Mouse (Mus musculus) midbrain, embryonic 10.5 days (tissue): Measurements from ENCODE around the gene Tifa. TPM values are rescaled to one million over a fixed set of nuclear protein-coding genes. Genes with fewer than 3 reads are reported as not detected.

Experiments used
- DNase-seq: peaks from one replicate; pipeline ENCODE4 v3.0.0-alpha.2; 2017; ENCODE audit warnings: low spot score
- H3K27ac ChIP-seq: fragments of 300-500 bp; sonication (generic); replicated peaks from 2 replicates; pipeline ENCODE4 v1.5.1; 2016; ENCODE audit warnings: mild to moderate bottlenecking
- H3K27me3 ChIP-seq: fragments of 300-500 bp; sonication (generic); 2 replicates; pipeline ENCODE4 v1.6.1; 2016; ENCODE audit warnings: low read depth, mild to moderate bottlenecking; ENCODE audit not compliant: poor library complexity, severe bottlenecking
- H3K36me3 ChIP-seq: fragments of 300-500 bp; sonication (generic); 2 replicates; pipeline ENCODE4 v1.6.1; 2016; ENCODE audit warnings: mild to moderate bottlenecking, moderate library complexity
- H3K4me1 ChIP-seq: fragments of 300-500 bp; sonication (generic); 2 replicates; pipeline ENCODE4 v1.6.1; 2016
- H3K4me3 ChIP-seq: fragments of 300-500 bp; sonication (generic); 2 replicates; pipeline ENCODE4 v1.5.1; 2016; ENCODE audit warnings: mild to moderate bottlenecking, moderate library complexity
- H3K9me3 ChIP-seq: fragments of 300-500 bp; sonication (generic); replicated peaks from 2 replicates; pipeline ENCODE4 v1.6.1; 2016; ENCODE audit warnings: mild to moderate bottlenecking
- WGBS: fragments of 180-500 bp; shearing (Covaris S2); methylation state at CpG from one replicate; pipeline ENCODE4 v1.1.7; 2016; 5-methylcytosine and 5-hydroxymethylcytosine counted together
- polyA plus RNA-seq: library from polyadenylated mRNA; unstranded; fragments of >200 nt; fragmentation: Nextera tagmentation; extraction: Ambion mirVana; gene quantifications from 2 replicates; pipeline ENCODE4 v1.2.1, GENCODE M21; 2016

Gene Tifa
- polyA plus RNA-seq, 1 experiment from 2014 or later, result 2.1 TPM

- H3K27ac ChIP-seq, result no peak overlapping the region
- H3K9me3 ChIP-seq, result no peaks in the 10 kb centered on the region
- 92% methylated on average over 11 of the region's 11 CpGs for WGBS
- H3K4me3 ChIP-seq, result no peak overlapping the region
- no peaks in the 10 kb centered on the region for H3K27me3 ChIP-seq
- H3K36me3 ChIP-seq, result peaks cover 52% of the 10 kb centered on the region
- peaks cover 5% of the 10 kb centered on the region; the same call in 1 of the 2 replicates for H3K4me1 ChIP-seq
- no peak for DNase-seq
Observed at GRCm38 (mm10) chr3:127818694-127819663, 29.4 kb downstream of the Tifa start.

- Histone ChIP-seq H3K27ac (no peak overlapping the region), H3K27me3 (no peaks in the 10 kb centered on the region), H3K9me3 (no peaks in the 10 kb centered on the region), H3K4me1 (peaks cover 7% of the 10 kb centered on the region; the same call in 1 of the 2 replicates), H3K4me3 (no peak overlapping the region), H3K36me3 (peaks cover 48% of the 10 kb centered on the region)
- 93% methylated on average over 1 of the region's 1 CpGs for WGBS
- no peak for DNase-seq
Observed at GRCm38 (mm10) chr3:127820400-127820799, 30.8 kb downstream of the Tifa start.

- H3K27me3 ChIP-seq, result no peaks in the 10 kb centered on the region
- H3K36me3 ChIP-seq, result peaks cover 46% of the 10 kb centered on the region
- H3K4me3 ChIP-seq, result no peak overlapping the region
- peaks cover 7% of the 10 kb centered on the region; the same call in 1 of the 2 replicates for H3K4me1 ChIP-seq
- H3K9me3 ChIP-seq, result no peaks in the 10 kb centered on the region
- no peak for DNase-seq
- no peak overlapping the region for H3K27ac ChIP-seq
- 92% methylated on average over 5 of the region's 5 CpGs for WGBS
Observed at GRCm38 (mm10) chr3:127821209-127821608, 31.6 kb downstream of the Tifa start.

- H3K4me1 ChIP-seq, result peaks cover 19% of the 10 kb centered on the region
- no peaks in the 10 kb centered on the region for H3K9me3 ChIP-seq
- 89% methylated on average over 17 of the region's 17 CpGs for WGBS
- no peak overlapping the region for H3K4me3 ChIP-seq
- no peak for DNase-seq
- peaks cover 28% of the 10 kb centered on the region for H3K36me3 ChIP-seq
- H3K27ac ChIP-seq, result no peak overlapping the region
- H3K27me3 ChIP-seq, result no peaks in the 10 kb centered on the region
Observed at GRCm38 (mm10) chr3:127823886-127824863, 34.6 kb downstream of the Tifa start.

GRCm38 (mm10) chr3:127826503-127826902 is 36.9 kb downstream of the Tifa start:
- Histone ChIP-seq H3K27ac (no peak overlapping the region), H3K27me3 (no peaks in the 10 kb centered on the region), H3K9me3 (no peaks in the 10 kb centered on the region), H3K4me1 (peaks cover 19% of the 10 kb centered on the region), H3K4me3 (no peak overlapping the region), H3K36me3 (peaks cover 16% of the 10 kb centered on the region)
- WGBS, result 84% methylated on average over 7 of the region's 7 CpGs
- no peak for DNase-seq

- WGBS, result 71% methylated on average over 7 of the region's 7 CpGs
- peaks cover 9% of the 10 kb centered on the region for H3K36me3 ChIP-seq
- no peaks in the 10 kb centered on the region for H3K9me3 ChIP-seq
- H3K27me3 ChIP-seq, result no peaks in the 10 kb centered on the region
- no peak overlapping the region; the same call in 1 of the 2 replicates for H3K27ac ChIP-seq
- H3K4me1 ChIP-seq, result peaks cover 19% of the 10 kb centered on the region
- H3K4me3 ChIP-seq, result no peak overlapping the region
- no peak for DNase-seq
Observed at GRCm38 (mm10) chr3:127827123-127827522, 37.5 kb downstream of the Tifa start.

- H3K27ac ChIP-seq, result no peak overlapping the region
- no peaks in the 10 kb centered on the region for H3K9me3 ChIP-seq
- 95% methylated on average over 10 of the region's 10 CpGs for WGBS
- H3K4me1 ChIP-seq, result peaks cover 17% of the 10 kb centered on the region
- peaks cover 16% of the 10 kb centered on the region; the same call in 1 of the 2 replicates for H3K36me3 ChIP-seq
- no peak overlapping the region for H3K4me3 ChIP-seq
- no peak for DNase-seq
- H3K27me3 ChIP-seq, result no peaks in the 10 kb centered on the region
Observed at GRCm38 (mm10) chr3:127830183-127830582, 40.6 kb downstream of the Tifa start.

GRCm38 (mm10) chr3:127831079-127831478 is 41.5 kb downstream of the Tifa start:
- H3K4me3 ChIP-seq, result no peak overlapping the region
- H3K36me3 ChIP-seq, result peaks cover 16% of the 10 kb centered on the region; the same call in 1 of the 2 replicates
- H3K9me3 ChIP-seq, result no peaks in the 10 kb centered on the region
- no peak overlapping the region for H3K27ac ChIP-seq
- WGBS, result 65% methylated on average over 6 of the region's 6 CpGs
- H3K27me3 ChIP-seq, result no peaks in the 10 kb centered on the region
- peaks cover 26% of the 10 kb centered on the region for H3K4me1 ChIP-seq
- no peak for DNase-seq

- no peak for DNase-seq
- no peaks in the 10 kb centered on the region for H3K27me3 ChIP-seq
- H3K36me3 ChIP-seq, result peaks cover 16% of the 10 kb centered on the region; the same call in 1 of the 2 replicates
- H3K27ac ChIP-seq, result no peak overlapping the region
- H3K4me1 ChIP-seq, result peaks cover 31% of the 10 kb centered on the region
- H3K9me3 ChIP-seq, result no peaks in the 10 kb centered on the region
- H3K4me3 ChIP-seq, result no peak overlapping the region
- 88% methylated on average over 4 of the region's 4 CpGs for WGBS
Observed at GRCm38 (mm10) chr3:127834040-127834439, 44.4 kb downstream of the Tifa start.

GRCm38 (mm10) chr3:127835594-127835993 is 46.0 kb downstream of the Tifa start:
- no peak overlapping the region for H3K27ac ChIP-seq
- peaks cover 31% of the 10 kb centered on the region for H3K4me1 ChIP-seq
- DNase-seq, result no peak
- H3K4me3 ChIP-seq, result 0 out of 2 replicates have a peak overlapping the region, but pooled peaks have one; percentile 97
- H3K36me3 ChIP-seq, result peaks cover 16% of the 10 kb centered on the region; the same call in 1 of the 2 replicates
- no peaks in the 10 kb centered on the region for H3K27me3 ChIP-seq
- WGBS, result 87% methylated on average over 6 of the region's 6 CpGs
- H3K9me3 ChIP-seq, result no peaks in the 10 kb centered on the region

GRCm38 (mm10) chr3:127836798-127837153 is 47.2 kb downstream of the Tifa start:
- H3K4me3 ChIP-seq, result peak overlapping the region; percentile 97
- no peak for DNase-seq
- H3K27me3 ChIP-seq, result no peaks in the 10 kb centered on the region
- H3K27ac ChIP-seq, result peak overlapping the region; percentile 95
- peaks cover 27% of the 10 kb centered on the region for H3K4me1 ChIP-seq
- WGBS, result under 1% methylated on average over 17 of the region's 17 CpGs
- 0 out of 2 replicates have a peak, but pooled peaks cover 11% of the 10 kb centered on the region for H3K36me3 ChIP-seq
- no peaks in the 10 kb centered on the region for H3K9me3 ChIP-seq

GRCm38 (mm10) chr3:127837154-127837865 is 47.7 kb downstream of the Tifa start, which contains the start of gene Ap1ar:
TSS of gene Ap1ar (minus strand) at chr3:127837523.
- Histone ChIP-seq H3K27me3 (no peaks in the 10 kb centered on the region), H3K36me3 (0 out of 2 replicates have a peak, but pooled peaks cover 11% of the 10 kb centered on the region), H3K27ac (peak within 1 kb of the TSS; percentile 95), H3K4me3 (peak within 1 kb of the TSS; percentile 97), H3K9me3 (no peaks in the 10 kb centered on the region), H3K4me1 (peaks cover 27% of the 10 kb centered on the region)
- under 1% methylated on average over 89 of the region's 89 CpGs for WGBS
- DNase-seq, result peak; percentile 97
